Mouse (Mus musculus) heart, postnatal 10 days (tissue): ENCODE measurements around the gene Fkbp15. TPM values are rescaled to one million over a fixed set of nuclear protein-coding genes. Genes with fewer than 3 reads are reported as not detected.

ENCODE experiments used
- DNase-seq, 2 experiments: peaks; one replicate each; pipeline ENCODE4 v3.0.0; 2021
- intact Hi-C: fragments of 180-260 bp; cut with DNase I; formaldehyde crosslinking; loops from one replicate; pipeline ENCODE4 v1.15.1; 2025
- total RNA-seq, 2 experiments: library from RNA; stranded (reverse); gene quantifications; 2 replicates each; pipeline ENCODE4 v1.2.3; 2021

Gene Fkbp15
- total RNA-seq, 2 experiments from 2014 or later: 25.5 to 25.8 TPM

- intact Hi-C loops: no loop called here
- DNase-seq: no peak
These were observed 31.2 kb downstream of the Fkbp15 start for GRCm38 (mm10) chr4:62328941-62329660.

GRCm38 (mm10) chr4:62326111-62326510 lies 34.2 kb downstream of the Fkbp15 start:
- intact Hi-C loops: no loop called here
- no peak for DNase-seq

- DNase-seq: no peak
- intact Hi-C loops: no loop called here
These were observed 37.7 kb downstream of the Fkbp15 start for GRCm38 (mm10) chr4:62322684-62323083.

- no peak for DNase-seq
- intact Hi-C loops: no loop called here
These were observed 42.1 kb downstream of the Fkbp15 start for GRCm38 (mm10) chr4:62318294-62318693.

GRCm38 (mm10) chr4:62316456-62316855 lies 43.9 kb downstream of the Fkbp15 start:
- intact Hi-C loops: no loop called here
- DNase-seq: no peak

- no peak for DNase-seq
- intact Hi-C loops: no loop called here
These were observed 45.8 kb downstream of the Fkbp15 start for GRCm38 (mm10) chr4:62314516-62314915.

- intact Hi-C loops: no loop called here
- DNase-seq: no peak
These were observed 46.6 kb downstream of the Fkbp15 start for GRCm38 (mm10) chr4:62313641-62314211.

GRCm38 (mm10) chr4:62312821-62313220 lies 47.5 kb downstream of the Fkbp15 start:
- intact Hi-C loops: no loop called here
- DNase-seq: no peak

- DNase-seq: no peak
- intact Hi-C loops: no loop called here
These were observed 51.9 kb downstream of the Fkbp15 start for GRCm38 (mm10) chr4:62308406-62308805.

GRCm38 (mm10) chr4:62306840-62307239 lies 53.5 kb downstream of the Fkbp15 start:
- no peak for DNase-seq
- intact Hi-C loops: no loop called here

GRCm38 (mm10) chr4:62306301-62306700 lies 54.0 kb downstream of the Fkbp15 start:
- DNase-seq: no peak
- intact Hi-C loops: no loop called here

GRCm38 (mm10) chr4:62303288-62303687 lies 57.1 kb downstream of the Fkbp15 start:
- intact Hi-C loops: no loop called here
- DNase-seq: no peak

- DNase-seq: no peak
- intact Hi-C loops: no loop called here
These were observed 57.6 kb downstream of the Fkbp15 start for GRCm38 (mm10) chr4:62302795-62303194.

GRCm38 (mm10) chr4:62300001-62300400 lies 60.3 kb downstream of the Fkbp15 start:
- no peak for DNase-seq
- intact Hi-C loops: no loop called here

GRCm38 (mm10) chr4:62297280-62298130 lies 62.8 kb downstream of the Fkbp15 start:
- intact Hi-C loops: no loop called here
- DNase-seq: no peak

- intact Hi-C loops: no loop called here
- DNase-seq: no peak
These were observed 65.6 kb downstream of the Fkbp15 start for GRCm38 (mm10) chr4:62294741-62295140.

GRCm38 (mm10) chr4:62293219-62293861 lies 67.0 kb downstream of the Fkbp15 start:
- DNase-seq: no peak
- intact Hi-C loops: no loop called here

- no peak for DNase-seq
- intact Hi-C loops: no loop called here
These were observed 67.7 kb downstream of the Fkbp15 start for GRCm38 (mm10) chr4:62292461-62293180.

- intact Hi-C loops: no loop called here
- DNase-seq: no peak
These were observed 69.4 kb downstream of the Fkbp15 start for GRCm38 (mm10) chr4:62290816-62291505.

GRCm38 (mm10) chr4:62289226-62289625 lies 71.1 kb downstream of the Fkbp15 start:
- intact Hi-C loops: no loop called here
- DNase-seq: no peak
